ENCODE assay signal across 13 mouse cellular contexts in the genomic region with DNA sequence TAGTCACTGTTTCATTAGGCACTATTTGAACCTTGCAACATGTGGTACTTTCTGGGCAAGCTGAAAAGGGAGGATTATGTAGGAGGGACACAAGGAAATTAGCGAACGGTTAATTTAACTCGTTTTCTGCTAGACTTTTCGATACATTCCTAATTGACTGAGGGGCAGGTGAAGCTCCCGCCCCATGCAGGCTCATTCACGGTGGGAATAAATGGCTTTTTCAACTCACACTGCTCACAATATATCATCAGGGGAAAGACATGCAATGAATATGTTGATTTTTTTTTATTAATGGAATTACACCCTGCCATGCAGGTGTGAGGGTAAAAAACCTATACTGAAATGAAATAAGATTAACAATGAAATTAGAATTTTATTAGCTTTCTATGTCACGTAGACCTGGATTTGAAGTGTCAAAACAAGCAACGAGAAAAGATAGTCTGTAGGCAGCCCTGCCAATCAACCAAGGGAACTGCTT. TPM values are rescaled to one million over a fixed set of nuclear protein-coding genes. Genes with fewer than 3 reads are reported as not detected.
DNase-seq lines count a peak whose midpoint lies in the region; ATAC-seq and TF ChIP-seq lines count a peak whose summit lies in the region.
"Had no signal": no experiment of that assay in that cellular context is flagged by ENCODE, and none has a peak within 500 bp of the region (broad histone marks: within the 10 kb centered on the region; RNA-seq: fewer than 3 reads in every experiment).

No protein-coding gene starts in this region.

- no peak overlapping the region for H3K4me3 ChIP-seq in heart, embryonic 12.5 days
- H3K4me3 ChIP-seq in limb, embryonic 11.5 days (ENCODE audit: low read depth, low read length): 0 out of 2 replicates have a peak overlapping the region, but pooled peaks have one; percentile 14
- H3K4me3 ChIP-seq in limb, embryonic 10.5 days: no peak overlapping the region
- peak overlapping the region; percentile 75 for H3K4me3 ChIP-seq in E14TG2a.4 (replicated peaks; ENCODE audit: low read length)
- H3K4me3 ChIP-seq in forebrain, embryonic 12.5 days (replicated peaks): no peak overlapping the region

- 1% methylated on average over 8 of the region's 8 CpGs for WGBS in heart, embryonic 12.5 days
- 1% methylated on average over 8 of the region's 8 CpGs for whole genome bisulfite sequencing in limb, embryonic 11.5 days
- WGBS in limb, embryonic 10.5 days: 4% methylated on average over 8 of the region's 8 CpGs
- under 1% methylated on average over 8 of the region's 8 CpGs for WGBS in forebrain, embryonic 12.5 days

- H3K36me3 ChIP-seq in heart, embryonic 12.5 days: no peaks in the 10 kb centered on the region
- H3K36me3 ChIP-seq in limb, embryonic 11.5 days (ENCODE audit: control insufficient read depth, insufficient read depth, low read length): no peaks in the 10 kb centered on the region
- H3K36me3 ChIP-seq in limb, embryonic 10.5 days: no peaks in the 10 kb centered on the region
- H3K36me3 ChIP-seq in E14TG2a.4 (ENCODE audit: insufficient read depth, low read length): no peaks in the 10 kb centered on the region
- no peaks in the 10 kb centered on the region for H3K36me3 ChIP-seq in forebrain, embryonic 12.5 days (replicated peaks)

- intact Hi-C loops in heart, postnatal 10 days (cut with DNase I): no loop called here

- no peak for ATAC-seq in heart, embryonic 12.5 days (ENCODE audit: insufficient number of reproducible peaks, low FRiP score)
- ATAC-seq in limb, embryonic 11.5 days (ENCODE audit: insufficient number of reproducible peaks, low FRiP score, low TSS enrichment, low read depth): no peak
- peak; percentile 42; the same call in 1 of the 2 replicates for ATAC-seq in forebrain, embryonic 12.5 days (ENCODE audit: low FRiP score)
- ATAC-seq: Patski had no signal

- peaks cover 90% of the 10 kb centered on the region for H3K27me3 ChIP-seq in heart, embryonic 12.5 days (replicated peaks)
- H3K27me3 ChIP-seq in limb, embryonic 11.5 days (ENCODE audit: control insufficient read depth, insufficient read depth, low read length): peaks cover 86% of the 10 kb centered on the region
- peaks cover 100% of the 10 kb centered on the region for H3K27me3 ChIP-seq in limb, embryonic 10.5 days (ENCODE audit: low read depth, poor library complexity, severe bottlenecking)
- H3K27me3 ChIP-seq in E14TG2a.4 (ENCODE audit: insufficient read depth, low read length): peaks cover 70% of the 10 kb centered on the region
- peaks cover 93% of the 10 kb centered on the region for H3K27me3 ChIP-seq in forebrain, embryonic 12.5 days

- H3K4me1 ChIP-seq in heart, embryonic 12.5 days (replicated peaks): peaks cover 15% of the 10 kb centered on the region
- no peaks in the 10 kb centered on the region for H3K4me1 ChIP-seq in limb, embryonic 11.5 days (ENCODE audit: control insufficient read depth, insufficient read depth, low read length)
- peaks cover 21% of the 10 kb centered on the region for H3K4me1 ChIP-seq in limb, embryonic 10.5 days
- peaks cover 66% of the 10 kb centered on the region for H3K4me1 ChIP-seq in E14TG2a.4 (replicated peaks; ENCODE audit: low read depth, low read length)
- peaks cover 46% of the 10 kb centered on the region for H3K4me1 ChIP-seq in forebrain, embryonic 12.5 days

- no peak overlapping the region for H3K9ac ChIP-seq in heart, embryonic 12.5 days
- no peak overlapping the region for H3K9ac ChIP-seq in limb, embryonic 11.5 days (ENCODE audit: low read length)
- H3K9ac ChIP-seq in forebrain, embryonic 12.5 days: no peak overlapping the region; the same call in 1 of the 2 replicates

- H3K9me3 ChIP-seq in heart, embryonic 12.5 days (replicated peaks): no peaks in the 10 kb centered on the region
- no peaks in the 10 kb centered on the region for H3K9me3 ChIP-seq in limb, embryonic 11.5 days (ENCODE audit: control insufficient read depth, low read length)
- H3K9me3 ChIP-seq in limb, embryonic 10.5 days (replicated peaks): no peaks in the 10 kb centered on the region
- peaks cover 9% of the 10 kb centered on the region for H3K9me3 ChIP-seq in E14TG2a.4 (ENCODE audit: low read length)
- H3K9me3 ChIP-seq in forebrain, embryonic 12.5 days: no peaks in the 10 kb centered on the region

- TF ChIP-seq CTCF in E14TG2a.4 (conservative IDR thresholded peaks at IDR 0.05; ENCODE audit: low read length): no peak

- H3K4me2 ChIP-seq in heart, embryonic 12.5 days: peak overlapping the region; percentile 27; the same call in 1 of the 2 replicates
- H3K4me2 ChIP-seq in limb, embryonic 11.5 days (ENCODE audit: low read depth, severe bottlenecking): no peak overlapping the region
- peak overlapping the region; percentile 51 for H3K4me2 ChIP-seq in forebrain, embryonic 12.5 days

- no peak for DNase-seq in heart, postnatal 10 days
- peak; percentile 50 for DNase-seq in limb, embryonic 11.5 days (ENCODE audit: low spot score)
- DNase-seq in limb, embryonic 10.5 days (ENCODE audit: low spot score): no peak
- no peak for DNase-seq in adrenal gland, adult 18-20 months (ENCODE audit: low spot score in 2 of 2)
- DNase-seq in layer of hippocampus, adult 18-20 months (ENCODE audit: low spot score in 2 of 2): no peak
- DNase-seq: adrenal gland, adult 8-10 months; kidney, adult 11 months had no signal

- no peak overlapping the region for H3K27ac ChIP-seq in heart, embryonic 12.5 days (ENCODE audit: poor library complexity, severe bottlenecking)
- no peak overlapping the region for H3K27ac ChIP-seq in limb, embryonic 11.5 days (replicated peaks; ENCODE audit: low read depth, low read length)
- H3K27ac ChIP-seq in limb, embryonic 10.5 days: no peak overlapping the region
- H3K27ac ChIP-seq in forebrain, embryonic 12.5 days: peak overlapping the region; percentile 82

RNA-seq across cellular contexts. Expression of a gene that starts 9.0 kb away (rescaled TPM):
- not detected in 2 replicates for polyA plus RNA-seq in heart, embryonic 12.5 days (2016; fragmentation: Nextera tagmentation; extraction: Ambion mirVana)
- total RNA-seq in heart, postnatal 10 days (2021): not detected
- not detected in 2 replicates for polyA plus RNA-seq in limb, embryonic 11.5 days (2014; fragmentation: Nextera tagmentation; extraction: Ambion mirVana)
- not detected in 2 replicates for polyA plus RNA-seq in limb, embryonic 10.5 days (2016; fragmentation: Nextera tagmentation; extraction: Ambion mirVana)
- polyA plus RNA-seq in forebrain, embryonic 12.5 days (2016; fragmentation: Nextera tagmentation; extraction: Ambion mirVana): 17.9 and 31.3 TPM in 2 replicates
- not detected for total RNA-seq in adrenal gland, adult 18-20 months (2021)
- total RNA-seq in layer of hippocampus, adult 18-20 months (2021): under 1 TPM; 0.52 to 0.68 TPM
- total RNA-seq: adrenal gland, adult 8-10 months; left cerebral cortex, postnatal 25 days had no signal
- polyA plus RNA-seq: gonadal fat pad, adult 2 months; Patski had no signal

RNA-seq across cellular contexts. Expression of a gene that starts 39.9 kb away (rescaled TPM):
- 39.9 and 40.5 TPM in 2 replicates for polyA plus RNA-seq in heart, embryonic 12.5 days (2016; fragmentation: Nextera tagmentation; extraction: Ambion mirVana)
- 10 to 100 TPM; 27.7 to 29.3 TPM for total RNA-seq in heart, postnatal 10 days (2021)
- polyA plus RNA-seq in limb, embryonic 11.5 days (2014; fragmentation: Nextera tagmentation; extraction: Ambion mirVana): 45.8 and 46.1 TPM in 2 replicates
- 36.9 and 40.0 TPM in 2 replicates for polyA plus RNA-seq in limb, embryonic 10.5 days (2016; fragmentation: Nextera tagmentation; extraction: Ambion mirVana)
- polyA plus RNA-seq in forebrain, embryonic 12.5 days (2016; fragmentation: Nextera tagmentation; extraction: Ambion mirVana): 48.5 and 53.7 TPM in 2 replicates
- 10 to 100 TPM; 25.2 to 25.8 TPM for total RNA-seq in adrenal gland, adult 18-20 months (2021)
- 10 to 100 TPM; 14.8 to 20.5 TPM for total RNA-seq in layer of hippocampus, adult 18-20 months (2021)

Comparison
In these comparisons a context has a peak if more than half of its experiments do, and no peak if none do; other contexts are left out.
1. H3K4me3 ChIP-seq: peak in limb, embryonic 11.5 days (single experiment) and E14TG2a.4 (single experiment); none in heart, embryonic 12.5 days (single experiment), limb, embryonic 10.5 days (single experiment) and forebrain, embryonic 12.5 days (single experiment).
2. RNA of a gene that starts 9.0 kb away (polyA plus RNA-seq): 17.9 to 31.3 TPM in forebrain, embryonic 12.5 days; not detected in heart, embryonic 12.5 days, not detected in limb, embryonic 11.5 days and not detected in limb, embryonic 10.5 days; every median in the first group is over 10 times any median in the second.